8 mouse cellular contexts compared by ENCODE assay signal in genomic region chr6:113469021-113469420, GRCm38 (mm10). TPM values are rescaled to one million over a fixed set of nuclear protein-coding genes. Genes with fewer than 3 reads are reported as not detected.
DNase-seq lines count a peak whose midpoint lies in the region; ATAC-seq lines count a peak whose summit lies in the region.

No protein-coding gene starts in this region.

- peaks cover 16% of the 10 kb centered on the region for H3K27me3 ChIP-seq in hindbrain, embryonic 16.5 days (replicated peaks; ENCODE audit: control insufficient read depth, insufficient read depth, low read length)
- H3K27me3 ChIP-seq in midbrain, embryonic 10.5 days (ENCODE audit: low read depth, poor library complexity, severe bottlenecking) = peaks cover 47% of the 10 kb centered on the region

- 10% methylated on average over 9 of the region's 9 CpGs for WGBS in hindbrain, embryonic 16.5 days
- 7% methylated on average over 9 of the region's 9 CpGs for WGBS in midbrain, embryonic 10.5 days

- peak overlapping the region; percentile 61 for H3K4me2 ChIP-seq in hindbrain, embryonic 16.5 days (ENCODE audit: low read length)

- peak; percentile 65 for ATAC-seq in hindbrain, embryonic 16.5 days

- intact Hi-C loops in heart, postnatal 25 days (cut with DNase I) = loop anchor here (2.0 to 5.0 kb wide), 3 partner anchors 26 to 430 kb away; partner anchors contain the start of gene Jagn1
- intact Hi-C loops in left cerebral cortex, postnatal 4 days (cut with DNase I) = no loop called here

- peak overlapping the region; percentile 45 for H3K9ac ChIP-seq in hindbrain, embryonic 16.5 days (ENCODE audit: low read depth, low read length)

- H3K4me1 ChIP-seq in hindbrain, embryonic 16.5 days (ENCODE audit: control insufficient read depth, insufficient read depth, low read depth, low read length) = peaks cover 9% of the 10 kb centered on the region; the same call in 1 of the 2 replicates
- peaks cover 38% of the 10 kb centered on the region for H3K4me1 ChIP-seq in midbrain, embryonic 10.5 days

- H3K27ac ChIP-seq in hindbrain, embryonic 16.5 days (ENCODE audit: low read depth, low read length) = no peak overlapping the region
- peak overlapping the region; percentile 73 for H3K27ac ChIP-seq in midbrain, embryonic 10.5 days (replicated peaks)

- peak; percentile 95 for DNase-seq in heart, adult 11 months
- DNase-seq in heart, postnatal 25 days (ENCODE audit: low spot score) = no peak
- DNase-seq in cerebellum, adult 9-10 months = peak; percentile 84
- peak; percentile 54 to 67 for DNase-seq in frontal cortex, postnatal 36 days (ENCODE audit: low spot score in 2 of 2)
- DNase-seq in left cerebral cortex, postnatal 4 days = peak; percentile 69
- peak; percentile 71 for DNase-seq in midbrain, embryonic 10.5 days (ENCODE audit: low spot score)
- peak; percentile 38 for DNase-seq in right cerebral cortex, postnatal 25 days

- peak overlapping the region; percentile 38 for H3K4me3 ChIP-seq in hindbrain, embryonic 16.5 days (ENCODE audit: low read length)
- H3K4me3 ChIP-seq in midbrain, embryonic 10.5 days = peak overlapping the region; percentile 54

- no peaks in the 10 kb centered on the region for H3K9me3 ChIP-seq in hindbrain, embryonic 16.5 days (ENCODE audit: control insufficient read depth, low read length)
- H3K9me3 ChIP-seq in midbrain, embryonic 10.5 days (replicated peaks) = no peaks in the 10 kb centered on the region

- no peaks in the 10 kb centered on the region for H3K36me3 ChIP-seq in hindbrain, embryonic 16.5 days (ENCODE audit: control insufficient read depth, insufficient read depth, low read length)
- no peaks in the 10 kb centered on the region for H3K36me3 ChIP-seq in midbrain, embryonic 10.5 days

RNA-seq across cellular contexts. Expression of gene Il17rc, which starts 2.2 kb away (rescaled TPM):
- 10 to 100 TPM in 1 of 2 experiments, 1 to 10 TPM in 1; 8.2 to 10.0 TPM for total RNA-seq in heart, postnatal 25 days (2021)
- polyA plus RNA-seq in hindbrain, embryonic 16.5 days (2015; fragmentation: Nextera tagmentation; extraction: Ambion mirVana) = 4.4 and 5.9 TPM in 2 replicates
- total RNA-seq in left cerebral cortex, postnatal 4 days (2021) = 1 to 10 TPM; 2.2 to 2.4 TPM
- polyA plus RNA-seq in midbrain, embryonic 10.5 days (2016; fragmentation: Nextera tagmentation; extraction: Ambion mirVana) = 4.4 and 5.3 TPM in 2 replicates

RNA-seq across cellular contexts. Expression of gene Il17re, which starts 10.7 kb away (rescaled TPM):
- total RNA-seq in heart, postnatal 25 days (2021) = 1 to 10 TPM in 1 of 2 experiments, under 1 TPM in 1; 0.78 to 1.1 TPM
- polyA plus RNA-seq in hindbrain, embryonic 16.5 days (2015; fragmentation: Nextera tagmentation; extraction: Ambion mirVana) = 0.26 and 0.34 TPM in 2 replicates
- total RNA-seq in left cerebral cortex, postnatal 4 days (2021) = under 1 TPM; 0.26 to 0.30 TPM
- polyA plus RNA-seq in midbrain, embryonic 10.5 days (2016; fragmentation: Nextera tagmentation; extraction: Ambion mirVana) = 1.1 and 1.4 TPM in 2 replicates

RNA-seq across cellular contexts. Expression of gene Creld1, which starts 14.1 kb away (rescaled TPM):
- 10 to 100 TPM; 52.2 to 55.6 TPM for total RNA-seq in heart, postnatal 25 days (2021)
- 92.9 and 96.4 TPM in 2 replicates for polyA plus RNA-seq in hindbrain, embryonic 16.5 days (2015; fragmentation: Nextera tagmentation; extraction: Ambion mirVana)
- 10 to 100 TPM; 80.4 to 82.1 TPM for total RNA-seq in left cerebral cortex, postnatal 4 days (2021)
- 43.0 and 45.4 TPM in 2 replicates for polyA plus RNA-seq in midbrain, embryonic 10.5 days (2016; fragmentation: Nextera tagmentation; extraction: Ambion mirVana)

RNA-seq across cellular contexts. Expression of gene Jagn1, which starts 26.7 kb away (rescaled TPM):
- total RNA-seq in heart, postnatal 25 days (2021) = 10 to 100 TPM; 22.2 TPM
- polyA plus RNA-seq in hindbrain, embryonic 16.5 days (2015; fragmentation: Nextera tagmentation; extraction: Ambion mirVana) = 95.2 and 106 TPM in 2 replicates
- 10 to 100 TPM; 39.1 to 44.9 TPM for total RNA-seq in left cerebral cortex, postnatal 4 days (2021)
- polyA plus RNA-seq in midbrain, embryonic 10.5 days (2016; fragmentation: Nextera tagmentation; extraction: Ambion mirVana) = 90.0 and 93.5 TPM in 2 replicates

RNA-seq across cellular contexts. Expression of gene Prrt3, which starts 32.7 kb away (rescaled TPM):
- total RNA-seq in heart, postnatal 25 days (2021) = not detected
- 14.2 and 14.5 TPM in 2 replicates for polyA plus RNA-seq in hindbrain, embryonic 16.5 days (2015; fragmentation: Nextera tagmentation; extraction: Ambion mirVana)
- total RNA-seq in left cerebral cortex, postnatal 4 days (2021) = 10 to 100 TPM; 15.5 to 19.7 TPM
- polyA plus RNA-seq in midbrain, embryonic 10.5 days (2016; fragmentation: Nextera tagmentation; extraction: Ambion mirVana) = 2.0 and 2.3 TPM in 2 replicates
